Mouse (Mus musculus): ENCODE data around the gene Trim44. TPM values are rescaled to one million over a fixed set of nuclear protein-coding genes. Genes with fewer than 3 reads are reported as not detected.

Trim44 gene
- total RNA-seq, 2 experiments from 2014 or later, result 24.7 to 28.2 TPM

DNA sequence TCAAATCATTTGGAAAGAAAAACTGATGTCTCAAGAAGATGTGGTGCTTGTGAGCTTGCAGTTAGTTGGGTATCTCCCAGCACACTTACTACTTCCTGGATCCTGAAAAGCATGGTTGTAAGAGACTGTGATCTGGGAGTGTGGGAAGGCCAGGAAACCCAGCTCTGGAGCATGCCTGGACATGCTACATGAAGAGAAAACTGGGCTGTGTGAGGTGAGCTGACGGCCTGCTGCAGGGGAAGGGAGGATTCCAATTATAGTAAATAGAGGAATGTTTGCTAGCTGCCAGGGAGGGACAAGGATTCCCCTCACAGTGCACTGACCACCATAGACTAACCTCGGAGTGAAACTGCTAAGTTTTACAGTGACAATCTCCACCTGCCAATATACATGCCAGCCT lies 104.4 kb downstream of the Trim44 start:
- DNase-seq (ENCODE audit: low spot score), result no peak
- intact Hi-C loops (cut with DNase I), result no loop called here

DNA sequence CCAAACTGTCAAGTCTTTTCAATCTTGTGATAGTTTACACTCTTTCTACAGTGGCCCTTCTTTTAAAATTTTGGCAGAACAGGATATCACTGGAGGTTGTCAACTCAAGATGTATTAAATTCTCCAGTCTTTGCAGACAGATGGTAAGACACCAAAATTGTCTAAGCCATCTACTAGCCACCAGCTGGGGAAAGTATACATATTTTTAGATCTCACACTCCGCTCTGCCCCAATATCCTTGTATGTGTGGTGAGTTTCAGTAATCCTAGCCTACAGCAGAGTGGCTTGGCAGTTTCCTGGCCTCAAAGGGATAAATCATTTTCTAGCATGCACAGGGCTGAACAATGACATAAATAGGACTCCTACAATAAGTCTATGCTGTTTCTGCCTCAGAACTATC lies 105.1 kb downstream of the Trim44 start:
- DNase-seq (ENCODE audit: low spot score), result no peak
- intact Hi-C loops (cut with DNase I), result no loop called here

DNA sequence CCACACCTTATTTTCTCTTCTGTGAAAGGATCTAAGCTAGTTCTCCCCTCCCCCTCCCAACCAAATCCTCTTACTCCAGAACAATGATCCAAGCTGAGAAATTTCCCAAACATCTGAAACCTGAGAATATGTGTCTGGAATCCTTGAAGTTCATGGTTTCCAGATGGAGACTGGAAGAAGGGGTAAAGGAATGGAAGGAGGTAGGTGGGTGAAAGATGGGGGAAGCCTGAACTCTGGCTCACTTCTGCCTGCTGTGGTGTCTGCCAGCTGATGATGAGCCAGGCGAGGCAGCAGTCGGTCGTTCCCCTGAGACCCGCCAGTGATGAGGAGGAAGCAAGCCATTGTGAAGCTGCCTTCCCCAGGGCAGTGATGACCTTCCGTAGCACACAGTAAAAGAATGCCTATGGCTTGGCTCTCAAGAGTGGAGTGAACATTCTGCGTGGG lies 112.8 kb downstream of the Trim44 start:
- peak; percentile 45 for DNase-seq (ENCODE audit: low spot score)
- intact Hi-C loops (cut with DNase I), result loop anchor here (5.0 to 10.0 kb wide), 4 partner anchors 68 to 390 kb away; partner anchors contain the start of gene Fjx1

DNA sequence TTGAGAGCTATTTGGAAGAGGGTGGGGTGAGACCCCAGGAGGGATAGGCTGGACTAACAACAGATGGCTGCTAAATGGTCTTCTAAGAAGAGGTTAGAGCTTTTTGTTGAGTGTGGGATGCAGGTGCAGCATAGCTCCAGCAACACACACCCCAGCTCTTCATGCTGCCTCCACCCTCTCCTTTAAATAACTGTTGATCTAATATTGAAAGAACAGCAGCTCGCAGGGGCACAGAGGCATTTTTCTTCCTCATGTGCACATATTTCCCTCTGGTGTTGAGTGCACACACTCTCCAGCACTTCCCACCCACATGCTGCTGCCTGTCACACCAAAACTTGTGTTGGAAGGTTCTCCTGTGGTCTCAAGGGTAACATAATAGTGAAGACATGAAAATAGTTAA lies 114.4 kb downstream of the Trim44 start:
- intact Hi-C loops (cut with DNase I), result loop anchor here (5.0 to 10.0 kb wide), 3 partner anchors 66 to 388 kb away; no protein-coding TSS in a partner anchor
- no peak for DNase-seq (ENCODE audit: low spot score)

DNA sequence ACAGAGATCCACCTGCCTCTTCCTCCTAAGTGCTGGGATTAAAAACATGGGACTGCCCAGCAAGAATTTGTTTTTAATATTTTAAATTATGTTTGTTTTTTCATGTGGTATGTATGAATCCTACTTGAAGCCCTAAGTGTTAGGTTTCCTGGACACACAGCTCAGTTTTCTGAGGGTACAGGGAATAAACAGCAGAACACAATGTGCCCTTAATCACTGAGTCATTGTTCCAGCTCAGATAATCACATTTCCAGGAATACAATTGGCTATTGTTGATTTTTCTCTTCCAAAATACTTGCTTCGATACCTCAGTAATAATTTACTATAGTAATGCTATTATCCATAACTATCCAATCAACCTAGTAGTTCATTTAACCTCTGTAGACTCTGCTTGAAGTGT lies 115.6 kb downstream of the Trim44 start:
- DNase-seq (ENCODE audit: low spot score), result no peak
- intact Hi-C loops (cut with DNase I), result loop anchor here (5.0 to 10.0 kb wide), 3 partner anchors 65 to 387 kb away; no protein-coding TSS in a partner anchor

DNA sequence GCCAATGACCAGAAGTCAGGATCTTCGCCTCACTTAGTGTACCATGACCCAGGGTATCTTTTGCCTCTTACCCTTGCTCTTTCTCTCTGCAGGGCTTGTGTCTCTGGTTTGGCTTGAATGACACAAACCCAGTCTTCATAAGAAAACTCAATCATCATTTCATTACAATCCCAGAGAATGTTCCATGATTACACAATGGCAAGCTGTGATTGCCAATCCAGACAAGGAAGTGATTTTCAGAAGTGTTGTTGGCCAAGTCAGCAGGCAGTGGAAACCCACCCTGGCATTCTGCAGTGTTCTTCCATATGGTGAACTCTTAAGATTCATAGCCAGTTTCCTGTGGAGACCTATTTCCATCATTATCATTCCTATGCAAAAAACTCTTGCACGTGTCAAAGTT lies 116.1 kb downstream of the Trim44 start:
- intact Hi-C loops (cut with DNase I), result loop anchor here (5.0 to 10.0 kb wide), 3 partner anchors 64 to 387 kb away; no protein-coding TSS in a partner anchor
- no peak for DNase-seq (ENCODE audit: low spot score)

DNA sequence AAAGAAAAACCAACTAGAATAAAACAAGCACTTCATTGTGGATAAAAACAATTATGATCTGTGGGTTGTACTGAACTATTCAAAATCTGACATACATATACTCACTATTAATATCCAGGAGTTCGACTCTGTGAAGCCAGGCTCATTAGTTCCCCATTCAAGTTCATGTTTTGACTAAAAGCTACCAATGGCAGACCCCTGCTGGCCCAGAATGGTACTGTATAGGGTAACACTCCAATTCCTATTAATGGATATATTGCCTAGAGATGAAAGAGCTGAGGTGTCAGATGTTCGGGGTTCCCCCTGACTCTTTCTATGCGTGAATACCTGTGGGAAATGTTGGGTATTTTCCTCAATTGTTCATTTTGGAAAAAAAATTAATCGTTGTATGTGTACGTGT lies 117.6 kb downstream of the Trim44 start:
- intact Hi-C loops (cut with DNase I), result loop anchor here (1.0 to 10.0 kb wide), 4 partner anchors 63 to 385 kb away; no protein-coding TSS in a partner anchor
- DNase-seq (ENCODE audit: low spot score), result no peak

DNA sequence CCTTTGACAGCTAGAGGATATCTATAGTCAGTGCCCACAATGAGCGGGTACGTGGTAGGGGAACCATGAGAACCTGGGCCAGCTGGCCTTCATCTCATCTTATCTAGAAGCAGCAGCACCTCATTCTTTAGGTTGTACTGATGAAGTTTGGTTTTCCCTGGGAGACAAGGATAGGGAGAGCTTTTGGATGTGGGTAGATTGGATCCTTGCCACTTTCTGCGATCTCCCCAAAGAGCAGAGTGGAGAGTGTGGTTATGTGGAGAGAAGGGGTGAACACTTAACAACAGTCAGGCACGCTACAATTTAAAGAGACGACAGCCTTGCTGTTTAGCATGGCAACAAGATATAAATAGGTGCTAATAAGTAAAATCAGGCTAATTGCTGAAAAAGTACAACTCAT lies 119.0 kb downstream of the Trim44 start:
- no peak for DNase-seq (ENCODE audit: low spot score)
- intact Hi-C loops (cut with DNase I), result no loop called here

DNA sequence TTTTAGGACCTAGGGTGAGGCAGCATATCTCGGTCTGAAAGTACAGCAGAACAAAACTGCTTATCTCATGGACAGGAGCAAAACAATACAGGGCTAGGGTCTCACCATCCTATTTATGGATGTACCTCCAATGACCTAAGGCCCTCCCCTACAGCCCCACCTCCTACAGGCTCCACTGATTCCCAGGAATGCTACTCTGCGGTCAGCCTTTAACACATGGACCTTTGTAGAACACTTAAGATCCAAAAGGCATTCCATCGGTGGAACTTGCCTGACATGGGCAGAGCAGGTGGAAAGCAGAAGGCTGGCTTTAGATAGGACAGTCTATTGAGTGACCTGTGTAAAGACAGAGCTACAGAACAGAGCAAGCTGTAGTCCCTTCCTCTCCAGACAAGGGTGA lies 120.3 kb downstream of the Trim44 start:
- intact Hi-C loops (cut with DNase I), result loop anchor here (2.0 kb wide), 1 partner anchor 25 kb away; no protein-coding TSS in a partner anchor
- no peak for DNase-seq (ENCODE audit: low spot score)

DNA sequence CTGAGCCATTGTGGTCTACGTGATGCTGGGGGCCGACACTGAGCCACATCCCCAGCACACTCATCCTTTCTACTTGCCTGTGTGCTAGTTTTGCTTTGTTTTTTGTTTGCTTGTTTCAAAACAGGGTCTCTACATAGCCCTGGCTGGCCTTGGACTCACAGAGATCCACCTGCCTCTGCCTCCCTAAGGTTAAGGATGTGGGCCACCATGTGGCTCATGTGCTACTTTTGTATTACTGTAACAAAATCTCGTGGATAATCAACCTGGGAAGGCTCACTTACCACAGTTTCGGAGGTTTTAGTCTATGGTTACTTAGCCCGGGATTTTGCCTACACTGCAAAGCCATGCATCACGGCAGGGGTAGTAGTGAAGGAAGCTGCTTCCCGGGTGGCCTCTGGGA lies 125.5 kb downstream of the Trim44 start:
- DNase-seq (ENCODE audit: low spot score), result no peak
- intact Hi-C loops (cut with DNase I), result no loop called here

DNA sequence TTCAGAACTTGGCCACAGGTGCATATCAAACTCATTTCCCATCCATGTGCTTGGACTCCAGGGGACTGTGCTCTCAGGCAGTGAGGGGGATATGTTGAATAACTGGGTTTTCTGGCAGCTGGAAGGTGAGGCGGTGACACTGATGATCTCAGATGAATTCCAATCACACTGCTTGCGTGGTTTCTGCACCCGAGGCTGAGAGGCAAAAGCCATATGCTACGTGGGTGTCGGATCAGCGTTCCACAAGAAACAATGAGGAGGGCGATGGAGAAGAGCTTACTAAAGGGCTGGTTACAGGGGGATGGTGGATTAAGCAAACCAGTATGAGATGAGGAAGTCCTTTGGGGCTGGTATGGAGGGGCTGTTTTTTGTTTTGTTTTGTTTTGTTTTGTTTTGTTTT lies 127.8 kb downstream of the Trim44 start:
- intact Hi-C loops (cut with DNase I), result no loop called here
- no peak for DNase-seq (ENCODE audit: low spot score)

DNA sequence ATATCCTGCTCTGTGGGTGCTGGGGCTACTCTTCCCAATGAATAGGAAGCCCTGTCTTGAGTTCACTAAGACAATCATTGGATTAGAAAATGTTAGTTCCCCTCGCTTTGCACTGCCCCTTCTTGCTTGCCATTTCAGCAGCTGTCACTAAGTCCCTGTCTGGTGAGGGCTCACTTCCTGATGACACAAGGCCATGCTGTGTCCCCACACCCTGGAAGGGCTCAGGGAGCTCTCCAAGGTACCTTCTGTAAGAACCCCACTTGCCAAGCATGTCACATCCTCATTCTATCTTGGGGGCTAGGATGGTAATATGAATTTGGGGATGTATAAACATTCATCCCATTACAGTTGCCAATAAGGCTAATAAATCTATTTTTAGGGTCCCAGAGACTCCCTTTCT lies 129.7 kb downstream of the Trim44 start:
- intact Hi-C loops (cut with DNase I), result no loop called here
- DNase-seq (ENCODE audit: low spot score), result no peak

DNA sequence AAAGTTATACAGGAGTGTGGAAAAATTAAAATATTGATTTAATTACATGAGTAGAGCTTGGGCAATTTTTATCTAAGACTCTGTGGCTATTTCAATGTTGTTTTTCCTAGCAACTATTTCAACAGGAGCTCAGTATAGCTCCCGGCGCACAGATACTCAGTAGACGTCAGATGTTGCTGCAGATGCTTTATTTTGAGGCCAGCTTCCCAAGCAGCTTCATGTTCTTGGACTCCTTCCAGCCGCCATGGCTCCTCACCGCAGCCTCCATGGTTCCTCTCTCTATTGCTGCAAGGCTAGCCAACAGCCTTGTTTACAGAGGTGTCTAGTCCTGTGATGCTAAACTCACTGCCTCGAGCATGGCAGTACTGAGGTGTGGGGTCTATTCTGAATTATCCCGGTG lies 134.3 kb downstream of the Trim44 start:
- intact Hi-C loops (cut with DNase I), result no loop called here

DNA sequence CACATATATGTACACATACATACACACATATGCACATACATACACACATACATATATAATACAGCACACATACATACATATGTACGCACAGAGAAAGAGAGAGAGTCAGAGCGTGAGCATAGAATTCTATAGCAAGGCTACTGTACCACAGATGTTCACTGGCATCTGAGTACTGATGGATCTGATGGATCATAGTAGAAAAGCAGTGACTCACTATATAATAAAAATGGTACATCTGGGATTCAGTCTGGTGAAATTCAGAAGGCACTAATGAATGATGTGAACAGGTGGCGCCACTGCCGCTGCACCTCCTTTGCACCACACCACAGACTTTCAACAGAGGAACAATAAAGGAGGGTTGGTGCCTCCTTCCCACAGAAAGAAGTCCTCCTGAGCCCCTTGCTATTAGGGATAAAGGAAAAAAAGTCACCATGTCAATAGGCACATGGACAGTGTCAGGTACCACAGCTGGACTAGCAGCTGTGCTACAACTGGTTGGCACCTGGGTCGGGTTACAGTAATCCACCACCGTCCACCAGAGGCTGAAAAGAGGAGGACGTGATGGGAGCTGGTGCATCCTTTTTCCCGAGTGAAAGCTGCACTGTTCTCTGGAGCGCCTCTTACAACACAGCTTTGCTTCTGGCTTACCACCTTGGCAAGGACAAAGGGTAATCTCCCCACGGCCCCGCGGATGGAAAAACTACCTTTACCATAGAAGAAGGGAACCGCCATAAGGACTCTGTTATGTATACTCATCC lies 139.9 kb downstream of the Trim44 start:
- intact Hi-C loops (cut with DNase I), result no loop called here
- DNase-seq (ENCODE audit: low spot score), result no peak

More for the DNA sequence above, 134.3 kb downstream of the Trim44 start:
- DNase-seq (ENCODE audit: low spot score), result no peak

DNA sequence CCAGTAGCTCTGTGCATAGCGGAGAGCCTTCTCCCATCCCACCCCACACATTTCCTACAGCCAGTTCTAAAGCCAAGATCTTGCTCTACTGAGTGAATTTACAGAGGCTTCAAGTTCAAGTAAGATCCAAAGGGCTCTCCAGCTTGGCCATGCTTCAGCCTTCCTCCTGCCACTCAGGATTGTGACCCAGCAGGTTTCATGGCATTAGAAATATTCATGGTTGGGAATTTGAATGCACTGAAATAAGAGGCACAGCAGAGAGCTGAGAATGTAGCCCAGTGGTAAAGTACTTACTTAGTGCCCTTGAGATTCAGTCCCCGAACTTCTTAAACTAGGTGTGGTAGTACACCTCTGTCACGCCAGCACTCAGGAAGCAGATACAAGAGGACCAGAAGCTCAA lies 140.7 kb downstream of the Trim44 start:
- DNase-seq (ENCODE audit: low spot score), result no peak
- intact Hi-C loops (cut with DNase I), result no loop called here

DNA sequence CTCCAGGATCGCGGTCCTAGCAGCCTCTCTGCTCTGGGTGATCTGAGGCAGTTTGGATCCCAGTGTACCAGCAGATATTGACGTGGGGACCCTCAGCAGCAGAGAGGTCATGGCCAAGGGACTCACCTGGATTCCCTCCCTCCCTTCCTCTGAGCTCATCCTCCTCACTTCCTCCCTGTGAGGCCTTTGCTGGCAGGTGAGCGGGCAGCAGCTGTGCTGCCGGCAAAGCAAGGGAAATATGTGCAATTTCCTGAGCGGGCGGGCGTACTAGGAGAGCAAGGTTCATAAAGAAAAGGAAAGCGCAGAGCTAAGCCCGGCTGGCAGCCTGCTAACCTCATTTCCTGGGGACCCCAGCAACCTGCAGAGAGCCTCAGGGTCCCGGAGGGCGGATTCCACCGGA lies 148.5 kb downstream of the Trim44 start:
- intact Hi-C loops (cut with DNase I), result no loop called here
- peak; percentile 38 for DNase-seq (ENCODE audit: low spot score)

DNA sequence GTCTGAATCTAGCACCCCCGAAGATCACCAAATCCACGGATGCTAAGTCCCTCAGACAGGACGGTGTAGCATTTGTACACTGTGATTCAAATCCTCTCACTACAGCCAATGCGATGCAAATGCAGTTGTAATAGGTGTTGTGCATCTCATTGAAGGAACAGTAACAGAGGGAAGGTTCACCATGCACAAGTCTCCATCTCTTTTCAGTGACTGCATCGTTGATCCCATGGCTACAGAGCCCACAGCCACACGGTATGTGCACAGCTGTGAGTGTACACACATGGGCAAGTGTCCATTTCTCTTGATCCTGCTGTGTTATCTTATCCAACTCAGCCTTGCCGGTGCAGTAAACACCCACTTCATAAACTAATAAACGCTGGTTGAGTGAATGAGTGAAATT lies 148.9 kb downstream of the Trim44 start:
- intact Hi-C loops (cut with DNase I), result no loop called here
- no peak for DNase-seq (ENCODE audit: low spot score)

DNA sequence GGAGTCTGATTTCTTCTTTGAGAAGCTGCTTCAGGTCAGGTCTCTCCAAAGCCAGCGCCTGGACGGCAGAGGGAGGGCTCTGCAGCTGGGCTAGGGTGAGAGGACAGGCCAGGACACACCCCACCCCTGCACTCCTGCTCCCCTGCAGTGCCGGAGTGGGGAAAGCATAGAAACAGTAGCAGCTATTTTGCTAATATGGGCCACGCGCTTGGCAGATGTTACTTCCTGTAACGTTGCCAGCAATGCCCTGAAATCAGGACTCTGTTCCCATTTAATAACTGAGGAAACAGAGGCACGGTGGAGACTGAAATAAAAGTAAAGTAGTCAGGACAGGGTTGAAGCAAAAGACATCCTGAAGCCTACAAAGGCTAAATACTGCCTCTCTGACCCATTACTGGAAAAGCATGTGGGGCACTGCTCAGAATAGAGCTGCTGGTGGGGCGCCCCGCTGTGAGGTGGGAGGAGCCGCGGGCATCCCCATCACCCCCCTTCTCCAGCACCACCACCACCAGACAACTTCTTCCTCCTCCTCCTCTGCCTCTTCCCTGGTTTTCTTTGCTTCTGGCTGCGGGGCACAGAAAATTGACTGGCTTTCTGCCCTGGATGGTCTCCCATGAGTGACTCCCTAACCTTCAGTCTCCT lies 149.5 kb downstream of the Trim44 start:
- no peak for DNase-seq (ENCODE audit: low spot score)
- intact Hi-C loops (cut with DNase I), result no loop called here

DNA sequence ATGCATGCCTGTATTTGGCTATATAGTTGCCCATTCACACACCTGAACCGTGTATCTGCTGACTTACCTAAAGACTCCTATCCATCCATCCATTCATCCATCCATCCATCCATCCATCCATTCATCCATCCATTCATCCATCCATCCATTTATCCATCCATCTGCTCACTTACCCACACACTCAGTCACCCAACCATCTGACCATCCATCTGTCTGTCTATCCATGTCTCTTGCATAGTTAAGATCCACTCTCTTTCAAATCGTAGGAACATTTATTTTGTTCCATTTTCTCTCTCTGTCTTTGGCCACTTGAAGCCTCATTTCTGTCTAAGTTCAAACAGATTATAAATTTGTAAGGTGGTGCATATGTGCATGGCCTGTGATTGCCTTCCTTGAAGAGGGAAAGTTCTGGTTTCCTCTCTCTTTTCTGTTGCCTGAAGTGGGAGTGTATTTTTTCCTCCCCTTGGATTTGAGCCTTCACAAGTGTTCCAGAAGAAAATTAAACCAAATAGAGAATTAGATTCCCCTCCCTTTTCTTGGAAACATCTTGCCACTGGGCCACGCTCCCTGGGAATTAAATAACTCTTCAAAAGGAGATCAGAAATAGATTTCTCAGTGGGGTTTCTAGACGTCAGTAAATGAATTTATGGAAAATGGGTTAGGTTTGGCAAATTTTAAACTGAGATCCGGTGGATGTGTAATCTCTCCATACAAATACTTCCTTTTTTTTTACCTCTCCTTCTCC lies 150.9 kb downstream of the Trim44 start:
- no peak for DNase-seq (ENCODE audit: low spot score)
- intact Hi-C loops (cut with DNase I), result no loop called here

DNA sequence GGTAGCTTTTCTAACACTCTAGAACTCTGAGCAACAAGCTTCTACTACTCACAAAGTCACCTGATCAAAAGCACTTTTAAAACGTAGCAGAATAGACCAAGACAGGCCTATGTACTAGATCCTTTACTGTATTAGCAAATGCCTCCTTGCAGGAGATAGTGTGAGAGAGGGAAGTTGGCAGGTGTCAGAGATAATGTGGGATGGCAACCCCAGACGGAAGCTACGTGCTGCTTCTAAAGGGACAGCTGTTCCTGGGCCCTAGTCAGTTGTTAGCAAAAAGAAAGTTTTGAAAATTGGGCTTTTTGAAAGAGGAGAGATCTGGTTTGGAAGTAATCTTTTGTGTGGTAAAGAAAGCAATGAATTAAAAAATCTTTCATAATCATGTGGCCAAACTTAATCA lies 151.5 kb downstream of the Trim44 start:
- no peak for DNase-seq (ENCODE audit: low spot score)
- intact Hi-C loops (cut with DNase I), result no loop called here

DNA sequence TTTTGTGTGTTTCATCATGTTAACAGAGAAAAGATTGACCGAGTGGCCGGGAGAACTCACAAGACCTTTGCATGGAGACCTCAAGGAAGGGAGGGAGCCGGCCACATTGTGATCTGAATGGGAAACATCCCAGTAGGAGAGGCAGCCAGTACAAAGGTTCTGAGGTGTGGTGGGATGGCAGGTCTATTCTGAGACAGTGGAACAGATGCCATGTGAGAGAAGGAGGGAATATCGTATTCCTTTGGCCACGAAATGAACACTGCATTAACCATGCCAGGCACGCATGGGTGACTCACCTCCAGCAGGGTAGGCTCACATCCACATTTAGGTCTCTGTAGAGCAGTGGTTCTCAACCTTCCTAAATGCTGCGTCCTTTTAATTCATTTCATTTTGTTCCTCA lies 154.4 kb downstream of the Trim44 start:
- intact Hi-C loops (cut with DNase I), result no loop called here
- DNase-seq (ENCODE audit: low spot score), result no peak
